21 mouse cellular contexts compared by ENCODE assay signal in the genomic region with DNA sequence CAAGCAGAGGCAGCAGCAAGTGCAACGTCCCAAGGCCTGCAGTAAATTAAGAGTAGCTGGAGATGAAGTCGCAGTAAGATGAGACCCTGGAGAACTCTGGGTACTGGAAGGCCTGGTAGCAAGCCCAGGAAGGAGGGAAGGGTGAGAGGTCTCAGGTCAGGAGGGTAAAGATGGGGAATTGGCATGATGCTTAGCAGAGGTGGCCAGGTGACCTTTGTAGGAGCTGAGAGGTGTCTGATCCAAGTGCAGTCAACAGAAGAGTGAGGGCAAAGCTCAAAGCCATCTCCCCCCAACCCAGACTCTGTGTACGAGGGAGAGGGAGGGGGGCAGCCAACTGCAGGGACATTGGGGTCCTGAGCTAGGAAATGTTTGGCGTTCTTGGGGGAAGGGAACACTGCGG. TPM values are rescaled to one million over a fixed set of nuclear protein-coding genes. Genes with fewer than 3 reads are reported as not detected.
DNase-seq lines count a peak whose midpoint lies in the region; ATAC-seq and TF ChIP-seq lines count a peak whose summit lies in the region.
"Had no signal": no experiment of that assay in that cellular context is flagged by ENCODE, and none has a peak within 500 bp of the region (broad histone marks: within the 10 kb centered on the region; RNA-seq: fewer than 3 reads in every experiment).

No protein-coding gene starts in this region.

- no peaks in the 10 kb centered on the region for H3K9me3 ChIP-seq in hindbrain, embryonic 12.5 days (replicated peaks)
- no peaks in the 10 kb centered on the region for H3K9me3 ChIP-seq in hindbrain, postnatal 0 days (ENCODE audit: low read length)
- no peaks in the 10 kb centered on the region for H3K9me3 ChIP-seq in kidney, embryonic 14.5 days (ENCODE audit: control insufficient read depth, low read length)
- H3K9me3 ChIP-seq: embryonic facial prominence, embryonic 12.5 days; forebrain, embryonic 15.5 days had no signal

- no peak overlapping the region for H3K27ac ChIP-seq in hindbrain, embryonic 12.5 days
- H3K27ac ChIP-seq in hindbrain, postnatal 0 days = no peak overlapping the region
- H3K27ac ChIP-seq in kidney, adult 2 months (ENCODE audit: insufficient read depth, low read depth, low read length) = no peak overlapping the region
- H3K27ac ChIP-seq in kidney, embryonic 14.5 days (ENCODE audit: low read depth, low read length) = no peak overlapping the region
- H3K27ac ChIP-seq in liver, adult 2 months (replicated peaks; ENCODE audit: insufficient read depth, low read depth, low read length) = no peak overlapping the region
- H3K27ac ChIP-seq: embryonic facial prominence, embryonic 12.5 days; forebrain, embryonic 15.5 days had no signal

- DNase-seq in hindbrain, postnatal 0 days (ENCODE audit: low spot score) = no peak
- DNase-seq in kidney, adult 2 months = peak; percentile 70
- DNase-seq in liver, adult 2 months (ENCODE audit: extremely low read depth, low read depth, low spot score) = peak; percentile 53
- DNase-seq in liver = no peak
- DNase-seq: adrenal gland, postnatal 14 days; cerebellum, adult 11-12 months; cerebellum, adult 9-10 months; cerebellum, postnatal 25 days; gastrocnemius, postnatal 36 days; heart, adult 11 months; heart, postnatal 10 days had no signal

- no peak overlapping the region for H3K4me2 ChIP-seq in hindbrain, embryonic 12.5 days (replicated peaks)
- no peak overlapping the region for H3K4me2 ChIP-seq in hindbrain, postnatal 0 days (ENCODE audit: low read depth, low read length)
- no peak overlapping the region for H3K4me2 ChIP-seq in kidney, embryonic 14.5 days (replicated peaks; ENCODE audit: low read depth, low read length)
- H3K4me2 ChIP-seq: embryonic facial prominence, embryonic 12.5 days; forebrain, embryonic 15.5 days had no signal

- no peak for TF ChIP-seq CTCF in hindbrain, postnatal 0 days (IDR thresholded peaks at IDR 0.05; ENCODE audit: low read depth)
- no peak for TF ChIP-seq CTCF in kidney, adult 2 months (conservative IDR thresholded peaks at IDR 0.05; ENCODE audit: insufficient read depth, insufficient read length, low read depth, low read length)
- TF ChIP-seq CTCF in liver, adult 2 months (IDR thresholded peaks at IDR 0.05; ENCODE audit: low read depth, low read length) = no peak

- H3K79me2 ChIP-seq in liver, adult 2 months (ENCODE audit: control insufficient read depth, insufficient read depth, low read length) = peaks cover 7% of the 10 kb centered on the region; the same call in 1 of the 2 replicates

- H3K36me3 ChIP-seq in hindbrain, embryonic 12.5 days = no peaks in the 10 kb centered on the region
- H3K36me3 ChIP-seq in hindbrain, postnatal 0 days (ENCODE audit: insufficient read depth, low read length) = no peaks in the 10 kb centered on the region
- no peaks in the 10 kb centered on the region for H3K36me3 ChIP-seq in kidney, adult 2 months (ENCODE audit: control insufficient read depth, insufficient read depth, low read length)
- no peaks in the 10 kb centered on the region for H3K36me3 ChIP-seq in kidney, embryonic 14.5 days (ENCODE audit: control insufficient read depth, insufficient read depth, low read length)
- no peaks in the 10 kb centered on the region for H3K36me3 ChIP-seq in liver, adult 2 months (ENCODE audit: control insufficient read depth, insufficient read depth, low read length)
- H3K36me3 ChIP-seq: embryonic facial prominence, embryonic 12.5 days; forebrain, embryonic 15.5 days had no signal

- peaks cover 27% of the 10 kb centered on the region for H3K27me3 ChIP-seq in hindbrain, embryonic 12.5 days
- H3K27me3 ChIP-seq in hindbrain, postnatal 0 days (ENCODE audit: insufficient read depth, low read length) = peaks cover 1% of the 10 kb centered on the region; the same call in 1 of the 2 replicates
- no peaks in the 10 kb centered on the region for H3K27me3 ChIP-seq in kidney, adult 2 months (replicated peaks; ENCODE audit: control insufficient read depth, insufficient read depth, low read length)
- H3K27me3 ChIP-seq in kidney, embryonic 14.5 days (ENCODE audit: control insufficient read depth, insufficient read depth, low read length) = peaks cover 12% of the 10 kb centered on the region; the same call in 1 of the 2 replicates
- H3K27me3 ChIP-seq in liver, adult 2 months (ENCODE audit: control insufficient read depth, insufficient read depth, low read length) = no peaks in the 10 kb centered on the region
- H3K27me3 ChIP-seq: Patski had no signal

- 58% methylated on average over 5 of the region's 5 CpGs for WGBS in hindbrain, embryonic 12.5 days
- 64% methylated on average over 5 of the region's 5 CpGs for WGBS in hindbrain, postnatal 0 days
- WGBS in kidney, adult 2 months = 47% methylated on average over 5 of the region's 5 CpGs
- 40% methylated on average over 5 of the region's 5 CpGs for WGBS in kidney, embryonic 14.5 days
- WGBS in liver, adult 2 months = 48% methylated on average over 5 of the region's 5 CpGs

- H3K4me3 ChIP-seq in hindbrain, embryonic 12.5 days = no peak overlapping the region
- no peak overlapping the region for H3K4me3 ChIP-seq in hindbrain, postnatal 0 days (ENCODE audit: low read length)
- H3K4me3 ChIP-seq in kidney, adult 2 months (ENCODE audit: insufficient read depth, low read depth, low read length) = no peak overlapping the region
- no peak overlapping the region for H3K4me3 ChIP-seq in kidney, embryonic 14.5 days (ENCODE audit: low read length)
- no peak overlapping the region for H3K4me3 ChIP-seq in liver, adult 2 months (ENCODE audit: insufficient read depth, low read depth, low read length)
- H3K4me3 ChIP-seq: embryonic facial prominence, embryonic 12.5 days; forebrain, embryonic 15.5 days had no signal

- TF ChIP-seq POLR2A in kidney, adult 2 months (IDR thresholded peaks at IDR 0.05; ENCODE audit: low read depth, low read length) = no peak
- no peak for TF ChIP-seq POLR2A in liver, adult 2 months (IDR thresholded peaks at IDR 0.05; ENCODE audit: extremely low read depth, insufficient read depth, low read length)

- H3K4me1 ChIP-seq in hindbrain, embryonic 12.5 days = peaks cover 9% of the 10 kb centered on the region
- H3K4me1 ChIP-seq in hindbrain, postnatal 0 days (ENCODE audit: insufficient read depth, low read length) = peaks cover 2% of the 10 kb centered on the region; the same call in 1 of the 2 replicates
- H3K4me1 ChIP-seq in kidney, adult 2 months (ENCODE audit: control insufficient read depth, insufficient read depth, low read length) = peaks cover 8% of the 10 kb centered on the region
- H3K4me1 ChIP-seq in kidney, embryonic 14.5 days (ENCODE audit: control insufficient read depth, insufficient read depth, low read length) = peaks cover 11% of the 10 kb centered on the region
- peaks cover 8% of the 10 kb centered on the region for H3K4me1 ChIP-seq in liver, adult 2 months (ENCODE audit: control insufficient read depth, insufficient read depth, low read length)

- ATAC-seq in hindbrain, embryonic 12.5 days (ENCODE audit: low FRiP score) = no peak
- no peak for ATAC-seq in hindbrain, postnatal 0 days
- no peak for ATAC-seq in kidney, embryonic 14.5 days (ENCODE audit: low FRiP score, low TSS enrichment)
- ATAC-seq: activated CD4-positive, CD25-positive, alpha-beta regulatory T cell, adult 4 months; forebrain, embryonic 15.5 days; Patski had no signal

- H3K9ac ChIP-seq in hindbrain, embryonic 12.5 days = 0 out of 2 replicates have a peak overlapping the region, but pooled peaks have one; percentile 19
- H3K9ac ChIP-seq in hindbrain, postnatal 0 days (replicated peaks; ENCODE audit: low read length) = no peak overlapping the region
- H3K9ac ChIP-seq in kidney, embryonic 14.5 days (ENCODE audit: low read depth, low read length) = no peak overlapping the region
- no peak overlapping the region for H3K9ac ChIP-seq in liver, adult 2 months (ENCODE audit: low read depth, low read length)
- H3K9ac ChIP-seq: embryonic facial prominence, embryonic 12.5 days; forebrain, embryonic 15.5 days had no signal

RNA-seq across cellular contexts. Expression of gene Rnf207, which starts 2.7 kb away (rescaled TPM):
- 2.5 and 3.8 TPM in 2 replicates for polyA plus RNA-seq in hindbrain, embryonic 12.5 days (2016; fragmentation: Nextera tagmentation; extraction: Ambion mirVana)
- total RNA-seq in hindbrain, postnatal 0 days (2014; rRNA removed) = 5.7 and 7.7 TPM in 2 replicates
- 6.6 and 6.9 TPM in 2 replicates for polyA plus RNA-seq in hindbrain, postnatal 0 days (2015; fragmentation: Nextera tagmentation; extraction: Ambion mirVana)
- polyA plus RNA-seq in kidney, adult 2 months (2012; rRNA removed) = 0.19 and 0.67 TPM in 2 replicates
- polyA plus RNA-seq in kidney, embryonic 14.5 days (2014; fragmentation: Nextera tagmentation; extraction: Ambion mirVana) = 1.1 TPM in 2 replicates
- total RNA-seq in liver, adult 2 months (2014; rRNA removed) = not detected in 2 replicates
- 0.13 TPM in 1 of 2 replicates, not detected in the other for polyA plus RNA-seq in liver, adult 2 months (2012; rRNA removed)
- total RNA-seq: gastrocnemius, adult 8-10 months; gastrocnemius, postnatal 36 days had no signal
- polyA plus RNA-seq: activated CD4-positive, CD25-positive, alpha-beta regulatory T cell, adult 4 months had no signal

RNA-seq across cellular contexts. Expression of gene Rpl22, which starts 4.1 kb away (rescaled TPM):
- polyA plus RNA-seq in hindbrain, embryonic 12.5 days (2016; fragmentation: Nextera tagmentation; extraction: Ambion mirVana) = 257 and 282 TPM in 2 replicates
- total RNA-seq in hindbrain, postnatal 0 days (2014; rRNA removed) = 164 and 185 TPM in 2 replicates
- 156 and 176 TPM in 2 replicates for polyA plus RNA-seq in hindbrain, postnatal 0 days (2015; fragmentation: Nextera tagmentation; extraction: Ambion mirVana)
- polyA plus RNA-seq in kidney, adult 2 months (2012; rRNA removed) = 45.4 and 90.1 TPM in 2 replicates
- 475 and 692 TPM in 2 replicates for polyA plus RNA-seq in kidney, embryonic 14.5 days (2014; fragmentation: Nextera tagmentation; extraction: Ambion mirVana)
- 170 and 199 TPM in 2 replicates for total RNA-seq in liver, adult 2 months (2014; rRNA removed)
- 22.2 and 22.9 TPM in 2 replicates for polyA plus RNA-seq in liver, adult 2 months (2012; rRNA removed)

RNA-seq across cellular contexts. Expression of gene Chd5, which starts 17.0 kb away (rescaled TPM):
- 4.1 and 4.8 TPM in 2 replicates for polyA plus RNA-seq in hindbrain, embryonic 12.5 days (2016; fragmentation: Nextera tagmentation; extraction: Ambion mirVana)
- 60.1 and 61.2 TPM in 2 replicates for total RNA-seq in hindbrain, postnatal 0 days (2014; rRNA removed)
- polyA plus RNA-seq in hindbrain, postnatal 0 days (2015; fragmentation: Nextera tagmentation; extraction: Ambion mirVana) = 65.6 and 69.7 TPM in 2 replicates
- 0.16 and 0.34 TPM in 2 replicates for polyA plus RNA-seq in kidney, adult 2 months (2012; rRNA removed)
- 0.03 and 0.04 TPM in 2 replicates for polyA plus RNA-seq in kidney, embryonic 14.5 days (2014; fragmentation: Nextera tagmentation; extraction: Ambion mirVana)
- under 0.01 TPM in 1 of 2 replicates, not detected in the other for total RNA-seq in liver, adult 2 months (2014; rRNA removed)
- not detected in 2 replicates for polyA plus RNA-seq in liver, adult 2 months (2012; rRNA removed)
- polyA plus RNA-seq: heart, embryonic 14.5 days had no signal

RNA-seq across cellular contexts. Expression of gene Icmt, which starts 24.4 kb away (rescaled TPM):
- 25.3 and 25.6 TPM in 2 replicates for polyA plus RNA-seq in hindbrain, embryonic 12.5 days (2016; fragmentation: Nextera tagmentation; extraction: Ambion mirVana)
- 35.3 and 42.6 TPM in 2 replicates for total RNA-seq in hindbrain, postnatal 0 days (2014; rRNA removed)
- polyA plus RNA-seq in hindbrain, postnatal 0 days (2015; fragmentation: Nextera tagmentation; extraction: Ambion mirVana) = 15.9 and 16.4 TPM in 2 replicates
- 31.2 and 32.5 TPM in 2 replicates for polyA plus RNA-seq in kidney, adult 2 months (2012; rRNA removed)
- 14.7 and 28.1 TPM in 2 replicates for polyA plus RNA-seq in kidney, embryonic 14.5 days (2014; fragmentation: Nextera tagmentation; extraction: Ambion mirVana)
- 13.2 and 14.9 TPM in 2 replicates for total RNA-seq in liver, adult 2 months (2014; rRNA removed)
- 16.5 and 17.6 TPM in 2 replicates for polyA plus RNA-seq in liver, adult 2 months (2012; rRNA removed)

RNA-seq across cellular contexts. Expression of gene Hes3, which starts 30.0 kb away (rescaled TPM):
- 1.2 and 2.1 TPM in 2 replicates for polyA plus RNA-seq in hindbrain, embryonic 12.5 days (2016; fragmentation: Nextera tagmentation; extraction: Ambion mirVana)
- 0.26 and 0.40 TPM in 2 replicates for total RNA-seq in hindbrain, postnatal 0 days (2014; rRNA removed)
- polyA plus RNA-seq in hindbrain, postnatal 0 days (2015; fragmentation: Nextera tagmentation; extraction: Ambion mirVana) = 0.15 and 0.19 TPM in 2 replicates
- not detected in 2 replicates for polyA plus RNA-seq in kidney, adult 2 months (2012; rRNA removed)
- polyA plus RNA-seq in kidney, embryonic 14.5 days (2014; fragmentation: Nextera tagmentation; extraction: Ambion mirVana) = not detected in 2 replicates
- not detected in 2 replicates for total RNA-seq in liver, adult 2 months (2014; rRNA removed)
- not detected in 2 replicates for polyA plus RNA-seq in liver, adult 2 months (2012; rRNA removed)
- total RNA-seq: adrenal gland, adult 18-20 months; adrenal gland, postnatal 14 days; gastrocnemius, adult 8-10 months; gastrocnemius, postnatal 36 days; heart, postnatal 10 days; hematopoietic stem cell, adult 5-6 weeks had no signal
- polyA plus RNA-seq: activated CD4-positive, CD25-positive, alpha-beta regulatory T cell, adult 4 months; heart, embryonic 14.5 days had no signal

Comparison
In these comparisons a context has a peak if more than half of its experiments do, and no peak if none do; other contexts are left out.
1. DNase-seq: peak in kidney, adult 2 months (single experiment) and liver, adult 2 months (single experiment); none in hindbrain, postnatal 0 days (single experiment) and liver (single experiment).
2. RNA of gene Chd5, which starts 17.0 kb away (polyA plus RNA-seq): 65.6 to 69.7 TPM in hindbrain, postnatal 0 days; 4.1 to 4.8 TPM in hindbrain, embryonic 12.5 days, 0.16 to 0.34 TPM in kidney, adult 2 months, 0.03 to 0.04 TPM in kidney, embryonic 14.5 days and not detected in liver, adult 2 months; every median in the first group is over 10 times any median in the second.